Mouse (Mus musculus) heart, embryonic 16.5 days (tissue): ENCODE data around the gene Nfatc2. TPM values are rescaled to one million over a fixed set of nuclear protein-coding genes. Genes with fewer than 3 reads are reported as not detected.

Source experiments
- ATAC-seq: fragments of 200-750 bp; cut with Nextera tagmentation; replicated peaks from 2 replicates; pipeline ENCODE4 v1.8.0; 2017; ENCODE audit warnings: moderate number of reproducible peaks; ENCODE audit not compliant: insufficient read depth, low FRiP score; ENCODE audit errors: extremely low read depth
- H3K27ac ChIP-seq: fragments of 300-500 bp; sonication (generic); 2 replicates; pipeline ENCODE4 v1.5.1; 2014; ENCODE audit warnings: mild to moderate bottlenecking, low read length, control low read depth, moderate library complexity
- H3K27me3 ChIP-seq: fragments of 300-500 bp; sonication (generic); 2 replicates; pipeline ENCODE4 v1.6.1; 2014; ENCODE audit warnings: low read length, mixed read lengths; ENCODE audit not compliant: control insufficient read depth, insufficient read depth
- H3K36me3 ChIP-seq: fragments of 300-500 bp; sonication (generic); 2 replicates; pipeline ENCODE4 v1.6.1; 2014; ENCODE audit not compliant: control insufficient read depth, insufficient read depth
- H3K4me1 ChIP-seq: fragments of 300-500 bp; sonication (generic); 2 replicates; pipeline ENCODE4 v1.6.1; 2014; ENCODE audit warnings: low read length, mixed read lengths; ENCODE audit not compliant: control insufficient read depth, insufficient read depth
- H3K4me2 ChIP-seq: fragments of 300-500 bp; sonication (generic); 2 replicates; pipeline ENCODE4 v1.6.1; 2014; ENCODE audit warnings: low read depth, mild to moderate bottlenecking, control low read depth, low read length
- H3K4me3 ChIP-seq: fragments of 300-500 bp; sonication (generic); 2 replicates; pipeline ENCODE4 v1.5.1; 2014; ENCODE audit warnings: mild to moderate bottlenecking, control low read depth, low read length
- H3K9ac ChIP-seq: fragments of 300-500 bp; sonication (generic); 2 replicates; pipeline ENCODE4 v1.6.1; 2014; ENCODE audit warnings: low read length, control low read depth
- H3K9me3 ChIP-seq: fragments of 300-500 bp; sonication (generic); replicated peaks from 2 replicates; pipeline ENCODE4 v1.6.1; 2016; ENCODE audit warnings: low read length; ENCODE audit not compliant: control insufficient read depth
- WGBS: fragments of 180-500 bp; shearing (Covaris S2); extraction: QIAGEN DNeasy Blood & Tissue Kit; methylation state at CpG from one replicate; pipeline ENCODE4 v1.1.7; 2014; 5-methylcytosine and 5-hydroxymethylcytosine counted together
- polyA plus RNA-seq: library from polyadenylated mRNA; unstranded; fragments of >200 nt; fragmentation: Nextera tagmentation; extraction: Ambion mirVana; gene quantifications from 2 replicates; pipeline ENCODE4 v1.2.1, GENCODE M21; 2015

Gene Nfatc2
- polyA plus RNA-seq, 1 experiment from 2014 or later = 10.0 TPM

GRCm38 (mm10) chr2:168586512-168586911 is 14.9 kb downstream of the Nfatc2 start:
- 49% methylated on average over 12 of the region's 12 CpGs for whole genome bisulfite sequencing
- peaks cover 4% of the 10 kb centered on the region; the same call in 1 of the 2 replicates for H3K27me3 ChIP-seq
- peak overlapping the region; percentile 7; the same call in 1 of the 2 replicates for H3K4me2 ChIP-seq
- no peak overlapping the region for H3K4me3 ChIP-seq
- peak overlapping the region; percentile 93 for H3K27ac ChIP-seq
- no peaks in the 10 kb centered on the region for H3K36me3 ChIP-seq
- peaks cover 67% of the 10 kb centered on the region for H3K4me1 ChIP-seq
- peak overlapping the region; percentile 37; the same call in 1 of the 2 replicates for H3K9ac ChIP-seq
- peak; percentile 25; the same call in 1 of the 2 replicates for ATAC-seq
- no peaks in the 10 kb centered on the region for H3K9me3 ChIP-seq

GRCm38 (mm10) chr2:168584857-168585256 is 16.6 kb downstream of the Nfatc2 start:
- Histone ChIP-seq H3K9me3 (no peaks in the 10 kb centered on the region), H3K4me2 (peak overlapping the region; percentile 24; the same call in 1 of the 2 replicates), H3K27ac (peak overlapping the region; percentile 93), H3K4me1 (peaks cover 71% of the 10 kb centered on the region), H3K36me3 (no peaks in the 10 kb centered on the region), H3K27me3 (no peaks in the 10 kb centered on the region), H3K4me3 (no peak overlapping the region), H3K9ac (peak overlapping the region; percentile 42)
- peak; percentile 58 for ATAC-seq
- WGBS = 46% methylated on average over 6 of the region's 6 CpGs

GRCm38 (mm10) chr2:168584408-168584807 is 17.0 kb downstream of the Nfatc2 start:
- H3K4me3 ChIP-seq = no peak overlapping the region
- no peaks in the 10 kb centered on the region for H3K27me3 ChIP-seq
- H3K4me1 ChIP-seq = peaks cover 73% of the 10 kb centered on the region
- H3K27ac ChIP-seq = peak overlapping the region; percentile 93
- H3K4me2 ChIP-seq = peak overlapping the region; percentile 24; the same call in 1 of the 2 replicates
- 43% methylated on average over 8 of the region's 8 CpGs for WGBS
- no peaks in the 10 kb centered on the region for H3K9me3 ChIP-seq
- peak; percentile 73 for ATAC-seq
- peak overlapping the region; percentile 44 for H3K9ac ChIP-seq
- no peaks in the 10 kb centered on the region for H3K36me3 ChIP-seq

GRCm38 (mm10) chr2:168583084-168583483 is 18.4 kb downstream of the Nfatc2 start:
- Histone ChIP-seq H3K4me2 (no peak overlapping the region), H3K36me3 (no peaks in the 10 kb centered on the region), H3K4me1 (peaks cover 79% of the 10 kb centered on the region), H3K27me3 (no peaks in the 10 kb centered on the region), H3K9me3 (no peaks in the 10 kb centered on the region), H3K9ac (peak overlapping the region; percentile 32), H3K4me3 (no peak overlapping the region), H3K27ac (peak overlapping the region; percentile 93)
- 66% methylated on average over 5 of the region's 5 CpGs for WGBS
- no peak for ATAC-seq

GRCm38 (mm10) chr2:168581207-168581854 is 20.1 kb downstream of the Nfatc2 start:
- H3K36me3 ChIP-seq = no peaks in the 10 kb centered on the region
- H3K27me3 ChIP-seq = no peaks in the 10 kb centered on the region
- 59% methylated on average over 6 of the region's 6 CpGs for WGBS
- no peak overlapping the region for H3K4me3 ChIP-seq
- H3K9ac ChIP-seq = peak overlapping the region; percentile 53
- H3K4me1 ChIP-seq = peaks cover 75% of the 10 kb centered on the region
- H3K4me2 ChIP-seq = no peak overlapping the region
- H3K9me3 ChIP-seq = no peaks in the 10 kb centered on the region
- ATAC-seq = no peak
- H3K27ac ChIP-seq = no peak overlapping the region

- Histone ChIP-seq H3K9ac (peak overlapping the region; percentile 53), H3K4me1 (peaks cover 71% of the 10 kb centered on the region), H3K27me3 (no peaks in the 10 kb centered on the region), H3K27ac (peak overlapping the region; percentile 36; the same call in 1 of the 2 replicates), H3K4me2 (peak overlapping the region; percentile 37), H3K36me3 (no peaks in the 10 kb centered on the region), H3K9me3 (no peaks in the 10 kb centered on the region), H3K4me3 (no peak overlapping the region)
- no peak for ATAC-seq
- 51% methylated on average over 22 of the region's 22 CpGs for WGBS
These were observed 21.1 kb downstream of the Nfatc2 start for GRCm38 (mm10) chr2:168580295-168580915.

- Histone ChIP-seq H3K4me3 (no peak overlapping the region), H3K27me3 (no peaks in the 10 kb centered on the region), H3K9ac (peak overlapping the region; percentile 8; the same call in 1 of the 2 replicates), H3K27ac (peak overlapping the region; percentile 36; the same call in 1 of the 2 replicates), H3K36me3 (no peaks in the 10 kb centered on the region), H3K4me2 (no peak overlapping the region), H3K4me1 (peaks cover 73% of the 10 kb centered on the region), H3K9me3 (no peaks in the 10 kb centered on the region)
- ATAC-seq = no peak
- WGBS = 56% methylated on average over 15 of the region's 15 CpGs
These were observed 21.8 kb downstream of the Nfatc2 start for GRCm38 (mm10) chr2:168579601-168580130.

GRCm38 (mm10) chr2:168579109-168579508 is 22.3 kb downstream of the Nfatc2 start:
- 73% methylated on average over 3 of the region's 3 CpGs for WGBS
- no peak overlapping the region for H3K4me2 ChIP-seq
- no peak overlapping the region for H3K4me3 ChIP-seq
- H3K27ac ChIP-seq = no peak overlapping the region
- no peaks in the 10 kb centered on the region for H3K36me3 ChIP-seq
- H3K9ac ChIP-seq = no peak overlapping the region
- peaks cover 73% of the 10 kb centered on the region for H3K4me1 ChIP-seq
- ATAC-seq = no peak
- H3K27me3 ChIP-seq = no peaks in the 10 kb centered on the region
- no peaks in the 10 kb centered on the region for H3K9me3 ChIP-seq

- 0 out of 2 replicates have a peak, but pooled peaks have one; percentile 21 for ATAC-seq
- H3K4me3 ChIP-seq = no peak overlapping the region
- peak overlapping the region; percentile 41 for H3K27ac ChIP-seq
- H3K9ac ChIP-seq = peak overlapping the region; percentile 25; the same call in 1 of the 2 replicates
- WGBS = 49% methylated on average over 9 of the region's 9 CpGs
- no peaks in the 10 kb centered on the region for H3K36me3 ChIP-seq
- no peaks in the 10 kb centered on the region for H3K9me3 ChIP-seq
- H3K27me3 ChIP-seq = no peaks in the 10 kb centered on the region
- H3K4me2 ChIP-seq = 0 out of 2 replicates have a peak overlapping the region, but pooled peaks have one; percentile 2
- peaks cover 67% of the 10 kb centered on the region for H3K4me1 ChIP-seq
These were observed 23.3 kb downstream of the Nfatc2 start for GRCm38 (mm10) chr2:168578132-168578531.
